Mouse (Mus musculus) hindbrain, embryonic 15.5 days (tissue): ENCODE results near the gene Tppp3. TPM values are rescaled to one million over a fixed set of nuclear protein-coding genes. Genes with fewer than 3 reads are reported as not detected.
A peak's percentile ranks its signal among the peaks of the same experiment; 100 is the strongest.

ENCODE experiments used
- ATAC-seq: fragments of 200-750 bp; cut with Nextera tagmentation; 2 replicates; pipeline ENCODE4 v1.8.0; 2017; ENCODE audit warnings: low read depth, moderate number of reproducible peaks, moderate TSS enrichment; ENCODE audit not compliant: low FRiP score
- H3K27ac ChIP-seq: fragments of 300-500 bp; sonication (generic); replicated peaks from 2 replicates; pipeline ENCODE4 v1.5.1; 2015; ENCODE audit warnings: mild to moderate bottlenecking, inconsistent platforms
- H3K27me3 ChIP-seq: fragments of 300-500 bp; sonication (generic); 2 replicates; pipeline ENCODE4 v1.6.1; 2015; ENCODE audit warnings: control low read depth, inconsistent platforms
- H3K36me3 ChIP-seq: fragments of 300-500 bp; sonication (generic); 2 replicates; pipeline ENCODE4 v1.6.1; 2015; ENCODE audit warnings: control low read depth, inconsistent platforms
- H3K4me1 ChIP-seq: fragments of 300-500 bp; sonication (generic); replicated peaks from 2 replicates; pipeline ENCODE4 v1.6.1; 2015; ENCODE audit warnings: control low read depth, inconsistent platforms
- H3K4me2 ChIP-seq: fragments of 300-500 bp; sonication (generic); 2 replicates; pipeline ENCODE4 v1.6.1; 2015; ENCODE audit warnings: moderate library complexity, mild to moderate bottlenecking, inconsistent platforms
- H3K4me3 ChIP-seq: fragments of 300-500 bp; sonication (generic); 2 replicates; pipeline ENCODE4 v1.5.1; 2015; ENCODE audit warnings: mild to moderate bottlenecking, inconsistent platforms
- H3K9ac ChIP-seq: fragments of 300-500 bp; sonication (generic); 2 replicates; pipeline ENCODE4 v1.6.1; 2015; ENCODE audit warnings: inconsistent platforms
- H3K9me3 ChIP-seq: fragments of 300-500 bp; sonication (generic); 2 replicates; pipeline ENCODE4 v1.6.1; 2016; ENCODE audit warnings: control low read depth, inconsistent platforms
- WGBS: fragments of 180-500 bp; shearing (Covaris S2); methylation state at CpG from one replicate; pipeline ENCODE4 v1.1.7; 2015; 5-methylcytosine and 5-hydroxymethylcytosine counted together
- polyA plus RNA-seq: library from polyadenylated mRNA; unstranded; fragments of >200 nt; fragmentation: Nextera tagmentation; extraction: Ambion mirVana; gene quantifications from 2 replicates; pipeline ENCODE4 v1.2.1, GENCODE M21; 2015

Gene Tppp3
- polyA plus RNA-seq = 197 and 207 TPM in 2 replicates

DNA sequence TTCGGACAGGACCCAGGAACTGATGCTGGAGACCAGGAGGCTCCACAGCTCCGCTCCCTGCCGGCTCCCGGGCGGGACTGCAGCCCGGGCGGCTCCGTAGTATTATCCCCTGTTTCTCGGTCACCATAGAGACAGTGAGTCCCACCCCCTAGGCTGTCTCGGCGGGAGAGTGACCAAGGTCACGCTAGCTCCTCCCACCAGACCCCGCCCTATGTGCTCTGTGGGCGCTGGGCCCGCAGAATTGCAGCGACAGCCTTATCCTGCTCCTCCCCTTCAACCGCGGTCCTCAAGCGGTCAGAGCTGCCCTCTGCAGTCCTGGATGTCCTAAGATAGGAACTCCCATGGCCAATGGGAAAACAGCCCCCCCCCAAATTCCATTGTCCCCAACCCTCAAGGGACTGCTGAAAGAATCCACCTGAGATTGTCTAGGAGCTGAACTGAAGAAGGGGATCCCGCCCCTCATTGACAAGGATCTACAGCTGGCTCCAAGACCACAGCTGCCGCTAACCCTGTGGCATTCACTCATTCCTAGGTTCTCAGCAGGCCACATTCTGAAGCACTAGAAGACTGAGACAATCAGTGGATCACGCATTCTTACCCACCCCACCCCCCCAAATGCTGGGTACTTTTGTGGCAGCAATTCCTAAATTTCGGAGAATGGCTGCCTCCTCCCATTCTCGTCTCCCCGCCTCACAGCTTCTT is at the start of gene Tppp3:
Gene Tppp3, minus strand, starts transcription at position 213 of the 702 bp plus-strand sequence.
- 4% methylated on average over 25 of the region's 25 CpGs for WGBS
- peak; percentile 89 for ATAC-seq
- peaks cover 5% of the 10 kb centered on the region; the same call in 1 of the 2 replicates for H3K36me3 ChIP-seq
- H3K27ac ChIP-seq = peak within 1 kb of the TSS; percentile 78
- no peaks in the 10 kb centered on the region for H3K27me3 ChIP-seq
- peaks cover 66% of the 10 kb centered on the region for H3K4me1 ChIP-seq
- peak within 1 kb of the TSS; percentile 64 for H3K4me2 ChIP-seq
- H3K9ac ChIP-seq = peak within 1 kb of the TSS; percentile 64
- peak within 1 kb of the TSS; percentile 48 for H3K4me3 ChIP-seq
- H3K9me3 ChIP-seq = no peaks in the 10 kb centered on the region

DNA sequence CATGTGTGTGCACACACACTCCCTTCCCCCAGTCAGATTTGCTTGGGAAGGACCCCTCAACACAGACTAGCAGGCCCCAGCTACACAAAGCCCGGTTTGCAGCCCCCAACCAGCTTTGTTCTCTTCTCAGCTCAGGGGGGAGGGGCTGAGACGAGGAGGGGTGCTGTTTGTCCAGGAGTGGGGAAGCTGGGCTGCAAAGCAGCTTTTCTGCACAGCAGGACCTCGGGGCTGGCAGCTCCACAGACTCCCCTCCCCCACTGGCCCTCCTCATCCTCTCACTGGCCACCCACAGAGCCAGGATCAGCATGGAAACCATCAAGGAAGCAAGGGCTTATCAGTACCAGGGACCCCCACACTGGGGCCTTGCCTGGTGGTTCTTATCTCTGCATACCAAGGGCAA is 49.7 kb upstream of the Tppp3 start:
- no peak overlapping the region for H3K27ac ChIP-seq
- peaks cover 36% of the 10 kb centered on the region for H3K4me1 ChIP-seq
- peaks cover 5% of the 10 kb centered on the region; the same call in 1 of the 2 replicates for H3K27me3 ChIP-seq
- H3K4me3 ChIP-seq = no peak overlapping the region
- 0% methylated on average over 3 of the region's 3 CpGs for WGBS
- 0 out of 2 replicates have a peak overlapping the region, but pooled peaks have one; percentile 98 for H3K4me2 ChIP-seq
- ATAC-seq = no peak
- H3K9me3 ChIP-seq = no peaks in the 10 kb centered on the region
- peaks cover 9% of the 10 kb centered on the region; the same call in 1 of the 2 replicates for H3K36me3 ChIP-seq
- no peak overlapping the region for H3K9ac ChIP-seq

DNA sequence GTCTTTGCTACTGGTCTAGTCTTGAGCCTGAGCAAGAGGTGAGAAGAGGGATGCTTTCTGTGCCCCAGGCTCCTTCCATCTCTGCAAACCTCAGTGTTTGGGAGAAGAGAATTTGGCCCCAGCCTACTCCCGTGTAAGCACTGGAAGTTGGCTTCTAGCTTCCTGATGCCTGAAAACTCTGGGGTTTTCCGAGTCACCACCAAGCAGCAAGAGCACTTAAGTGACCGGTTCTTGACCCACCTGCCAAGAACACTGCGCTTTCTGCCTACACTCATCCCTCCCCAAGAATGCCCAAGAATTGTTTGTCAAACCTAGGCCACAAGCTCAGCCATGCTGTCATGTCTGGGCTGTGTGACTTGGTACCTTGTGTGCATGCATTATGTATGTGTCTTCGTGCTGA is 49.2 kb upstream of the Tppp3 start:
- WGBS = 38% methylated on average over 5 of the region's 5 CpGs
- H3K4me2 ChIP-seq = peak overlapping the region; percentile 98; the same call in 1 of the 2 replicates
- H3K9ac ChIP-seq = no peak overlapping the region
- H3K4me1 ChIP-seq = peaks cover 40% of the 10 kb centered on the region
- H3K9me3 ChIP-seq = no peaks in the 10 kb centered on the region
- H3K27ac ChIP-seq = no peak overlapping the region
- ATAC-seq = no peak
- H3K36me3 ChIP-seq = peaks cover 9% of the 10 kb centered on the region; the same call in 1 of the 2 replicates
- H3K27me3 ChIP-seq = peaks cover 5% of the 10 kb centered on the region; the same call in 1 of the 2 replicates
- H3K4me3 ChIP-seq = no peak overlapping the region

GRCm38 (mm10) chr8:105519591-105519990 is 48.3 kb upstream of the Tppp3 start:
- Histone ChIP-seq H3K4me1 (peaks cover 40% of the 10 kb centered on the region), H3K9me3 (no peaks in the 10 kb centered on the region), H3K27ac (no peak overlapping the region), H3K9ac (no peak overlapping the region), H3K36me3 (peaks cover under 1% of the 10 kb centered on the region; the same call in 1 of the 2 replicates), H3K27me3 (peaks cover 5% of the 10 kb centered on the region; the same call in 1 of the 2 replicates), H3K4me3 (peak overlapping the region; percentile 54), H3K4me2 (peak overlapping the region; percentile 98)
- ATAC-seq = no peak
- WGBS = 5% methylated on average over 2 of the region's 2 CpGs

DNA sequence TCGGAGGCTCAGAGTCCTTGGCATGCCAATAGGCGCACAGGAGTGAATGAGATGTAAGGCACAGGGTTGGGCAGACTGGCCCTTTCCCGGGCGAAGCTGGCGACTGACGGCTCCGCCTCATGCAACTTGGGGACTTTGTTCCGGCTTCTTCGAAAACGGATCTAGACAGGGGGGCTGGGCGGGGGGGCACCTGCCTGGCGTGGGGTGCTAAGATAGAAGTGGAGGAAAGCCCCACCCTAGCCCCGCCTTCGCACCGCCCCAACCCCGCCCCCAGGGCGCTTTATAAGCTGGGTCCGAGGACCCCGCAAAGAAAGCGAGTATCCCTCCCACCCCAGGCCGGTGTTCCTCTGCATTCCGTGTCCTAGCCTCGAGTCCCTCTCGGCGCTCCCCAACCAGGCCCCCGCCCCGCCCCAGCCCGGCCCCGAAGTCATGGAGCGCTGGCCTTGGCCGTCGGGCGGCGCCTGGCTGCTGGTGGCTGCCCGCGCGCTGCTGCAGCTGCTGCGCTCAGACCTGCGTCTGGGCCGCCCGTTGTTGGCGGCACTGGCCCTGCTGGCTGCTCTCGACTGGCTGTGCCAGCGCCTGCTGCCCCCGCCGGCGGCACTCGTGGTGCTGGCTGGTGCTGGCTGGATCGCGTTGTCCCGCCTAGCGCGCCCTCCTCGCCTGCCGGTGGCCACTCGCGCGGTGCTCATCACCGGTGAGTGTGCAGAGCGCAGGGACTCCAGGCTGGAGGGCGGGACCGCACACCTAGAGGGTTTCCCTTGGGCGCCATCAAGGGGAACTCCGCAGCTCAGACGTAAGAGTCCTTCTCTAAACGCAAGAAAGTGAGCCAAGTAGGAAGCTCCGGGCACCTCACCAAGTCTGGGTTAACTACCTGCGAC is 47.3 kb upstream of the Tppp3 start, which contains the start of gene Hsd11b2:
Gene Hsd11b2, plus strand, starts transcription at position 320 of the 878 bp plus-strand sequence.
- H3K27me3 ChIP-seq = peaks cover 5% of the 10 kb centered on the region; the same call in 1 of the 2 replicates

DNA sequence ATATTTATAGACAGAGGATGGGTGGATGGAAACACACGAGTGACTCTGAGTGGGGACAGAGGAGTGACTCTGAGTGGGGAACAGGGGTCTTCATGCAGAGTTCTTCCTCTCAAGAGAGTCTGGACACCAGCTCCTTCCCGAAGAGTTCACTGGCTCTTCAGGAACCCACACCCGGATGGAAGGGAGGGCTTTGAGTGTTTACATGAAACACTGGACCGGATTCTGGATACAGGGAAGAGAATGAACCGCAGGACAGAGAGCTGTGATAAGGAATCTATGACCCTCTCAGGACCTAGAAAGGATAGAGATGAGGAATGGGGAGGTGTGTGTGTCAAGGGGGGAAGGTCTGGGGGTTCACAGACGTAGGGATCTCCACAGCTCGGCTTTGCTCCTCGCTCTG is 46.0 kb upstream of the Tppp3 start:
- Histone ChIP-seq H3K4me1 (peaks cover 40% of the 10 kb centered on the region), H3K4me2 (no peak overlapping the region), H3K4me3 (no peak overlapping the region), H3K9me3 (no peaks in the 10 kb centered on the region), H3K27me3 (peaks cover 5% of the 10 kb centered on the region; the same call in 1 of the 2 replicates), H3K27ac (no peak overlapping the region), H3K36me3 (no peaks in the 10 kb centered on the region), H3K9ac (no peak overlapping the region)
- ATAC-seq = no peak
- WGBS = 45% methylated on average over 8 of the region's 8 CpGs

More for the DNA sequence above, 47.3 kb upstream of the Tppp3 start, which contains the start of gene Hsd11b2:
- peak within 1 kb of the TSS; percentile 42 for H3K9ac ChIP-seq
- peak within 1 kb of the TSS; percentile 54 for H3K4me3 ChIP-seq
- peak; percentile 64 for ATAC-seq
- peak within 1 kb of the TSS; percentile 29 for H3K27ac ChIP-seq
- WGBS = under 1% methylated on average over 68 of the region's 68 CpGs
- no peaks in the 10 kb centered on the region for H3K9me3 ChIP-seq
- peaks cover 40% of the 10 kb centered on the region for H3K4me1 ChIP-seq
- H3K36me3 ChIP-seq = no peaks in the 10 kb centered on the region
- H3K4me2 ChIP-seq = peak within 1 kb of the TSS; percentile 98

- Histone ChIP-seq H3K9ac (no peak overlapping the region), H3K4me1 (peaks cover 35% of the 10 kb centered on the region), H3K27ac (no peak overlapping the region), H3K36me3 (no peaks in the 10 kb centered on the region), H3K9me3 (no peaks in the 10 kb centered on the region), H3K4me2 (peak overlapping the region; percentile 49), H3K4me3 (no peak overlapping the region), H3K27me3 (peaks cover 5% of the 10 kb centered on the region; the same call in 1 of the 2 replicates)
- WGBS = 11% methylated on average over 12 of the region's 12 CpGs
- peak; percentile 24; the same call in 1 of the 2 replicates for ATAC-seq
These were observed 44.8 kb upstream of the Tppp3 start for GRCm38 (mm10) chr8:105516018-105516645.

DNA sequence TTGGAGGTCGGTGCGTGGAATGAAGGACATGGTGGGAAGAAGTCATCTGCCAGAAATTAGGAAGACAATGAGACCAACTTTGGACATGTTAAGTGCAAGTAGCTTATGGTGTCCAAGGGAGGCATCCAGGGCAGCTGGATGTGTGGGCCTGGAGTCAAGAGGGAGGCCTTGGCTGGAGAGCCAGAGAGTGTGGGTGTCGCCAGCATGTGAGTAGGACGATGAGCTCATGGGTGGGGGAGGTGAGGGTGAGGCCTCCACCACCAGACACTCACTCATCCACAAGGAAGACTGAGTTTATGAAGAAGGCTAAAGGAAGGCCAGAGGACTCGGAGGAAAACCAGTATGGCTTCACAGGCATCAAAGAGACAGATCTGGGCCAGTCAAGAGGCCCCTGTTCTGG is 43.3 kb upstream of the Tppp3 start:
- Histone ChIP-seq H3K4me2 (no peak overlapping the region), H3K27me3 (peaks cover 5% of the 10 kb centered on the region; the same call in 1 of the 2 replicates), H3K9ac (no peak overlapping the region), H3K4me1 (peaks cover 28% of the 10 kb centered on the region), H3K9me3 (no peaks in the 10 kb centered on the region), H3K4me3 (no peak overlapping the region), H3K36me3 (no peaks in the 10 kb centered on the region), H3K27ac (no peak overlapping the region)
- WGBS = 89% methylated on average over 5 of the region's 5 CpGs
- no peak for ATAC-seq

DNA sequence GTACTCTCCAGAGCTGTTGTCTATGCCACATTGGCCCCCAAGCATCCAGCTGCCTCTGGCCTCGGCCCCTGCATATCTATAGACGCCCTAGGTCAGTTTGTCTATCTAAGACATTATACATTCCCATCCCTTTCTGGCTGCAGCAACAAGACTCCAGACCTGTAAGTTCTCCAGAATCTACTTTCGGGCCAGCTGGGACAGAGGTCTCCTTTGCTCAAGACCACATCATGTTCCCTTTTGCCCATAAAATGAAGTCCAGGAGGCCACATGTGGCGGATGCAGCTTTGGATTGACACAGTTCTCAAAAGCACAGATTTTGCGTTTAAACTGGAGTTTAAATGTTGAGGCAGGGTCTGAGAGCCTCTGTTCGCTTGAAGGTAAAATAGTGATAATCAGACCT is 42.9 kb upstream of the Tppp3 start:
- H3K27ac ChIP-seq = no peak overlapping the region
- 93% methylated on average over 6 of the region's 6 CpGs for WGBS
- H3K4me3 ChIP-seq = no peak overlapping the region
- H3K4me2 ChIP-seq = no peak overlapping the region
- H3K9me3 ChIP-seq = no peaks in the 10 kb centered on the region
- H3K4me1 ChIP-seq = peaks cover 24% of the 10 kb centered on the region
- H3K36me3 ChIP-seq = no peaks in the 10 kb centered on the region
- peaks cover 5% of the 10 kb centered on the region; the same call in 1 of the 2 replicates for H3K27me3 ChIP-seq
- no peak for ATAC-seq
- H3K9ac ChIP-seq = no peak overlapping the region

DNA sequence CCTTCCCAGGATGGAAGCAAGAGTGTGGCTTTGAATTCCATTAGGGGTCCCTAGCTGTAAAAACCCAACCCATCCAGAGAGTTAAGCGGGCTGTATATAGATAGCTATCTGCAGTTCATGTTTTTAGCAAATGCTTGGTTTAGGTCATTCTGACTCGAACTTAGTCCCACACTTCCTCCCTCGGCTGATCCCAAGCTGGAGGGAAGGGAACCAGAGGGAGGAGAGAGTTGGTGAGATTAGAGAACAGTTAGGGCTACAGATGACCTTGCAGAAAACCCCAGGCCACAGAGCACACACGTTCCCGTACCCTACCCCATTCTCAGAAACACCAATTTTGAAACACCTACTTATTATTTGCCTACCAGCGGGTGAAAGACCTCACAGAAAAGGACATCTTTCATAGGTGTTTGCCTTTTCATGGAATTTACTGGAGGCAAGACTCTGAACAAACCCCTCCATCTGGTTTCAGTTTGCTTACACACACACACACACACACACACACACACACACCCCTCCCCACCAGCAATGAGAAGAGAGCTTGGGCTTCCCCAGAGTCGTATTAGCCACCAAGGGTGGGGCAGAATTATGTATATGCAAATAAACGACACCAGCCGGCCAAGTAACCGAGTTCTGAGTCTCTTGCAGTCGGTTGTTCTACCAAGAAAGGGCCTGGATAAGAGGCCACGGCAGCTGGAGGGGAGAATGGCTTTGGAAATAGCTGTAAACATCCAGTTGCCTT is 38.8 kb upstream of the Tppp3 start:
- Histone ChIP-seq H3K9ac (no peak overlapping the region), H3K4me2 (no peak overlapping the region), H3K27me3 (no peaks in the 10 kb centered on the region), H3K4me1 (peaks cover 6% of the 10 kb centered on the region; the same call in 1 of the 2 replicates), H3K36me3 (no peaks in the 10 kb centered on the region), H3K4me3 (no peak overlapping the region), H3K9me3 (no peaks in the 10 kb centered on the region), H3K27ac (no peak overlapping the region)
- no peak for ATAC-seq
- WGBS = 58% methylated on average over 12 of the region's 12 CpGs

- Histone ChIP-seq H3K27me3 (no peaks in the 10 kb centered on the region), H3K27ac (peak overlapping the region; percentile 30; the same call in 1 of the 2 replicates), H3K9ac (no peak overlapping the region), H3K4me1 (peaks cover 6% of the 10 kb centered on the region; the same call in 1 of the 2 replicates), H3K4me2 (no peak overlapping the region), H3K36me3 (no peaks in the 10 kb centered on the region), H3K4me3 (no peak overlapping the region), H3K9me3 (no peaks in the 10 kb centered on the region)
- 56% methylated on average over 1 of the region's 2 CpGs for WGBS
- no peak for ATAC-seq
These were observed 37.4 kb upstream of the Tppp3 start for GRCm38 (mm10) chr8:105508758-105509157.
